Mouse (Mus musculus): Measurements from ENCODE around the gene 3110009E18Rik.

3110009E18Rik gene

GRCm38 (mm10) chr1:120145527-120146216 is 24.7 kb downstream of the 3110009E18Rik start:
- no peak for DNase-seq

DNA sequence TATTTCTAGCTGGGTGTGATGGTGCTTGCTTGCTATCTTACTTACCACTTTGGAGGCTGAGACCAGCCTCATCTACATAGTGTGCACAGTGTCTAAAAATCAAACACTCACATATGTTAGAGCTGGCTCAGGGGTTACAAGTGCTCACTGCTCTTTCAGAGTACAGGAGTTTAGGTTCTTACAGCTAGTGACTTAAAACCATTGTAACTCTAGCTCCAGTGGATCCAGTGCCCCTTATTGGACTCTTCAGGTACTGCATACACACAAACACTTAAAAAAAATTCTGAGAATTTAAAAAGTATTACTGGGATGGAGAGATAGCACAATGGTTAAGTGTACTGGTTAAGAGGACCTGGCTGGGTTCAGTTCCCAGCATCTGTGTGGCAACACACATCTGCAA is 26.0 kb downstream of the 3110009E18Rik start:
- DNase-seq = peak in 1 of 2 experiments; percentile 13

- peak; percentile 34 to 51 for DNase-seq
These were observed 33.2 kb downstream of the 3110009E18Rik start for GRCm38 (mm10) chr1:120154232-120154631.

DNA sequence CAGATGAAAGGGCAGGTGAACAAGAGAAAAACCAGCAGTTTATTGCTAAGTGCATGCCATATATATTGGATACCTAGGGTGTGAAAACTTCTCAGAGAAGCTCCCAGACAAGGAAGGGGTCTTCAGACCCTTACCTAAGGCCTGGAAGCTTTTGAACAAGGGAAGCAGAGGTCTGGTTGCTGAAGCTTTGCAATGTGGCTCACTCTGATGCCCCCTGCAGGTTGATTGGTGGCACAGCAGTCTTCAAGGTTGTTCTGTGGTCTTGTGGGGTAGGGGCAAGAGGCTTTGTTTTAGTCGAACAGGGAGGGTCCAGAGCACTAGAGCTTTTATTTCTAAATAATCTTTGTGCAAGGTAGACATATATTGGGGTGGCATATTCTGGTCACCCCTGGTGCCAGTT is 34.3 kb downstream of the 3110009E18Rik start:
- peak; percentile 34 to 54 for DNase-seq

DNA sequence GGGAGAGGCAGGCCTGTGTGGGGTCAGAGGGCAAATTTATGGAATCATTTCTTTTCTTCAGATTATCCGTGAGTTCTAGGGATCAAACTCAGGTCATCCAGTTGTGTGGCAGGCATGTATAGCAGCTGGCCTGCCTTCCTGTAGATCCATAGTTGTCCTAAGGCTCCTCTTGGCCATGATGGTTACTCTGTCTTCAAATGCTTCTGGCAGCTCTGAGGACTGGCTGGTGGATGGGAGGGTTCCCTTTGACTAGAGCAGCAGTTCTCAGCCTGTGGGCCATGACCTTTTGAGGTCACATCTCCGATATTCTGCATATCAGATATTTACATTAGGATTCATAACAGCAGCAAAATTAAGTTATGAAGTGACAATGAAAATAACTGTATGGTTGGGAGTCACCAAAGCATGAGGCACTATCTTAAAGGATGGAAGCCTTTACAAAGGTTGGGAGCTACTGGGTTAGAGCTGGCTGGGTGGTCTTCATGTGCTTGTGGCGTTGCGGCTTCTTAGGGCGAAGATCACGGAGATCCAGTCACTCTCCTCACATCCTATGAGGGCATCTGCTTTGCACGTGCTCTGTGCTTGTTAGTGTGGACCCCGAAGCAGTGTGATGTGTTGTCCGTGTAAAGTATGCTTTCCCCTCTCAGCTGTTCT is 37.6 kb downstream of the 3110009E18Rik start:
- no peak for DNase-seq

DNA sequence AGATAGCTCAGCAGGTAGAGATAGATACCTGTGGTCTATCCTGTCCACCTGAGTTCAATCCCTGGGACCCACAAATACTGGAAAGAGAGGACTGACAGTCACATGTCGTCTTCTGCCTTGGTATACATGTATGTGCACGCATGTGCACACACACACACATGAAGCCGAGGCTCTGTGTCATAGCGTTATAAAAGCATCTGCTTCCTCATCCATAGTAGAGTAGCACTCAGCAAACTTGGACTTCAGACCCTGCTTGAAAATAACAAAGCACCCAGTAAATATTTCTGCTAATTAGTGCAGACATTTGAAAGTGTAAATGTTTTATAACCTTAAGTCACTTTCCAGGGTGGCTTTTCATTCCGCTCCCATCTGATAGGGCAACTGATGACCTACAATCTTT is 40.5 kb downstream of the 3110009E18Rik start:
- DNase-seq = no peak

DNA sequence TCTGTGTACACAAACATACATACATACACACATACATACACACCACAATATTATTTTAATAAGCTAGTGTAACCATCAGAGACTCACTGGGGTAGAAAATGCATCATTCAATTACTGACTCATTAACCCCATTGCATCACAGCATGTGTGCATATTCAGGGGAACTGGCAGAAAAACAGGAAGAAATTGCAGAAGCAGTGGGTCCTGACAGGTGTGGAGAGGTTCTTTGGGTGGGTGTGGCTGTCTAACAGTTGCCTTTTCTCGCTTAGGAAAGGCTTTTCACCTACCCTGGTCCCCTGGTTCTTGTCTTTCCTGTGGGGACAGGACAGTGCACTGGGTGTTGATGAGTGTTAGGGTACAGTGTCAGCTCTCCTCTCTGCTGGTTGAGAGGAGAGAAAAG is 41.6 kb downstream of the 3110009E18Rik start:
- no peak for DNase-seq

DNA sequence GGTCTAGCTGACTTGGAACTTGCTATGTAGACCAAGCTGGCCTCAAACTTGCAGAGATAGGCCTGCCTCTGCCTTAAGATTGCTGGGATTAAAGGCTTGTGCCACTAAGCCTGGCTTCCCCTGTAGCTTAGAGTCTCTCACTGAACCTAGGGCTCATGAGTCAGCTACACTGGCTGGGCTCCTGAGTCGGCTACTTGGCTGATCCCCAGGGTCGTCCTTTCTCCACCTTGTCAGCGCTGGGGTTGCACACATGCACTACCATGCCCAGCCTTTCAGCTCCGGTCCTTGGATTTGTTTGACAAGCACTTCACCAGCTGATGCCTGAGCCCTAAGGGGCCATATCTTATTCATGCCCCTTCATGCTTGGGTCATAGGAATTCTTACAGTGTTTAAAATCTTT is 47.0 kb downstream of the 3110009E18Rik start:
- DNase-seq = no peak

DNA sequence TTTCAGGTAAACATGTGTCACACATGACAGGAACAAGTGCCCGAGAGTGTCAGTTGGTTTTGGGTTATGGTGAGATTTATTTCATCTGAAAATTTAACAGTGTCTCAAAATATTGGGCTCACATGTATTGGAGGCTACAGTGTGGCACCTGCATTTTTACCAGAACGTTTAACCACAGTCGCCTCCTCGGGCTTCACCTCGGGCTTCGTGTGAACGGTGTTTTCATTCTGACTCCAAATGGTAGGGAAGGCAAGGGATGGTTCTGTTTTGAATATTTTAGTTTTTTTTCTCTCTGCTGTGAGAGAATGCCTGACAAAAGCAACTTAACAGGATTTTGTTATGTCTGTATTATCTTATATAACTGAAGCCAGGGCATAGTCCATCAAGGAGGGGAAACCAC is 47.7 kb downstream of the 3110009E18Rik start:
- DNase-seq = no peak

GRCm38 (mm10) chr1:120170307-120170706 is 49.3 kb downstream of the 3110009E18Rik start:
- DNase-seq = no peak

GRCm38 (mm10) chr1:120171819-120172521 is 51.0 kb downstream of the 3110009E18Rik start:
- peak in 1 of 2 experiments; percentile 17 for DNase-seq

GRCm38 (mm10) chr1:120174991-120175390 is 54.0 kb downstream of the 3110009E18Rik start:
- no peak for DNase-seq

- peak; percentile 27 to 54 for DNase-seq
These were observed 55.3 kb downstream of the 3110009E18Rik start for GRCm38 (mm10) chr1:120176313-120176712.

DNA sequence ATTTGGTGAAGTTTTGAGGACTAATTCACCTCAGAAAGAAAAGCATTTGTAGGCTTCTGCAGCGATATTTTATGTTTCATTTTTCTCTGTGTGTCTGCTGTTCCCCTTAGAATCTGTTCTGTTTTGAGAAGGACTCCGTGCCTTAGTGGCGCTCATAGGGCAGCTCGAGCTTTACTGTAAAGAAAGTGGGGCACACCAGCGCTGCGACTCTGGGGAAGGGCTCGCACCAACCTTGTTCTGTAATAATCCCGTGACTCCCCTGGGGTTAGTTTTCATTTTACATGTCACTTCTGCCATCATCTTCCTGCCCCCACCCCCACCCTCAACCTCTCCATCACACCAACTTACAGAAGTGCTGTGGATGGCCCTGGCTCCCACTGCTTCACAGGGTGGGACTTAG is 56.2 kb downstream of the 3110009E18Rik start:
- no peak for DNase-seq

DNA sequence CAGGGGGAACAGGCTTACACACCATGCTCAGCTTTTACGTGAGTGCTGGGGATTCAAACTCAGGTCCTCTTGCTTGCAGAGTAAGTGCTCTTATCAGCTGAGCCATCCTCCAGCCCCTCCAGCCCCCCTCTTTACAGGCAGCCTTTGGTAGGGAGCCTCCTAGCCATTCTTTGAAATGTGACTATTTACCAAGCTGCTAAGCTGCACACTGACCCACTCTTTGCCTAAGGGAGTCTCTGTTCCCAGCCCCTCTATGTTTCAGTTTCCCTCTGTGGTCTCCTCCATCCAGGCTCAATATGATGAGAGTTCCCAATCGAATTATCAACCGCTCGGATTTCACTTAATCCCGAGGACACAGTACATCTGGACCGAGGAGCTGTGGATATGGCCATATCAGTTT is 65.2 kb downstream of the 3110009E18Rik start:
- no peak for DNase-seq

DNA sequence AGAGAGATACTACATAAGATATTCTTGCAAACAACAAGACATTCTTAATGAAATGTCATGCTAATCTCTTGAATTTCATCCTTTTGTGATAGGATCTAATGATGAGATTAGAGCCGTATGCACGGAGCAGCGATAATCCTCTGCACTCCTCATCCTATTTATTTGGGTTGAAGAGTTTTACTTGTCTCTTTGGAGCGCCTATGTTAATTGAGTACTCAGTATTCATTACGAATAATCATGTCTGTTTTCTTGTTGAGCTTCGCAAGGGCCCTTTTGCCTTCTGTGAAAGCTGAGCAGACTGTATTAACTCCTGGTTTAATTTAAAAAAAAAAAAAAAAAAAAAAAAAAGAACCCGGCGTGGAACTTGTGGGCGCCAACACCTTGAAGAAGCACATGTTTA is 65.7 kb downstream of the 3110009E18Rik start:
- DNase-seq = no peak

DNA sequence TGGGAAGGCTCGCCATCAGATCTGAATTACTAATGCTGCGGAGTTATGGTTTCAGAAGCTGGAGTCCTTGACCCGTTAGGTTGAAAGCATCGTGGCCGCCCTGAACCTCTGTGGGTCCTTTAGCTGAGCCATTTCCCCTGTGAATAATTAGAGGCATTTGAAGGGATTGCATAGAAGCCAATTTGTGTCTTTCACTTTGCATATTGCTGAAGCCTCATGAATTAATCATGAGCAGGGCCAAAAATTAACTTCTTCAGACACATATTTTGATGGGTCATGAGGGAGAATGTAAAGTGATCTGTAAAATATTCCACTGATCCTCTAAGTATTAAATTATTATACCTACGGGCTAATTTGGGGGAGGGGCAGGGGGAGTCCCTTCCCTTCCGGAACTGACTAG is 66.1 kb downstream of the 3110009E18Rik start:
- DNase-seq = no peak

- no peak for DNase-seq
These were observed 68.2 kb downstream of the 3110009E18Rik start for GRCm38 (mm10) chr1:120189206-120189605.

GRCm38 (mm10) chr1:120190300-120190699 is 69.3 kb downstream of the 3110009E18Rik start:
- no peak for DNase-seq

GRCm38 (mm10) chr1:120190946-120191345 is 70.0 kb downstream of the 3110009E18Rik start:
- no peak for DNase-seq

DNA sequence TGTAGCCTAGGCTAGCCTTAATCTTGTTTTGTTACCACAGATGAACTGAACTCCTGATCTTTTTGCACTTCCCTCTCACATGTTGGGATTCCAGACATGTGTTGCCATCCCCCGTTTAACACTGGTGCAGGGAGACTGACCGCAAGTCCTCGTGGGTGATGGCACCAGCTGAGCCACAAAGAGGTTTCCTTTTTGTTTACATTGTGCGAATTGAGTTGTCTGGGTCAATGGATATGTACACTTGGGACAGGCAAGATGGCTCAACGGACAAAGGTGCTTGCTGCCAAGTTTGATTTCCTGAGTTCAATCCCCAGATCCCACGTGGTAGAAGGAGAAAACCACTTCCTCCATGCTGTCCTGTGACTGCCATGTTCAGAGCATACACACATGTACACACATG is 71.3 kb downstream of the 3110009E18Rik start:
- no peak for DNase-seq

DNA sequence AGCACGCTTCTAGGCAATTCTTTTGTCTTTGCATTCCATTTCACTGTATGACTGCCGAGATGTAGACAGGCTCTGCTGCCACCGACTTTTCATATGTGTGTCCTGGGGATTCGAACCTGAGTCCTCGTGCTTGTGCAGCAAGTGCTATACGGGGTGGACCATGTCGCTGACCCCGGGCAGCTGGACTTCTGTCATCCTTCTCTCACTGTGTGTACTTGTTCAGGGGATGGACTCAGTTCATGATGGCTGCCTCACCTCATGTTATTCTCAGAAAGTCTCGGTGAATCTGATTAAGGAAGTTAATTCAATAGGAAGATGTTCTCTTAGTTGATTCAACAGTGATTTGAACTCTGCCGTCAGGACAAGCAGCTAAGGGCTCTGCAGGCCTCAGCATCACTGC is 72.6 kb downstream of the 3110009E18Rik start:
- no peak for DNase-seq

DNA sequence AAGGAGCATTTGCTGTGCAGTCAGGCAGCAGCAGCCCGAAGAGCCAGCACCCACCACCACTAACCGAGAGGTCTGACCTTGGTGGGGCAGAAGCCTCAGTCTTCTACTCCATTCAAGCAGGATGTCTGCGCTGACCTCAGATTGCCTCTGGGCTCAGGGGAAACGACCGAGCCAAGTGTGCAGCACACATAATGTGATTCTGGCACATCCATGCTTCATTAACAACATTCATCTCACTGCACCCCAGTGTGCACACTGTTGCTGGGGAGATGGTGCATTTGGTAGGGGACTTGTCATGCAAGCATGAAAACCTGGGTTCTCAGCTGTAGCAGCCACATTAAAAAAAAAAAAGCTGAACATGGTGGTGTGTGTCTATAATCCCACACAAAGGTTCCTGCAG is 75.0 kb downstream of the 3110009E18Rik start:
- peak in 1 of 2 experiments; percentile 9 for DNase-seq

DNA sequence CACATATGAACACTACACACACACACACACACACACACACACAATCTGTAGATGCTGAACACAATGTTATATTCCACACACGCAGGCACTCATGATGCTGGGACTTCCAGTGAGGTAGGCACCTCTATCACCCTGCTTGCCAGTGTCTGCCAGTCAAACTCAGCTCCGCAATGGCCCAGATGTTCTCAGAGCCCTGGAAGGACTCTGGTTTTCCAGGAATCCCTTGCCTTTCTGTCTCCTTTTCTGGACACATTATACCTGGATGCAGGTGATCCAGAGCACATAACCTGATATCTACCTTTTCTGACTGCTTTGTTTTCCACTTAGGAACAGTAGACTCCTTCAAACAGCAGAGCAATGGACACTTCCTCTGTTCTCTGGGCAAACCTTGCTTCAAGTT is 75.7 kb downstream of the 3110009E18Rik start:
- no peak for DNase-seq

Data from kidney, postnatal 4 days (tissue).